Mouse (Mus musculus): ENCODE data around the gene Thumpd2. TPM values are rescaled to one million over a fixed set of nuclear protein-coding genes. Genes with fewer than 3 reads are reported as not detected.
A peak's percentile ranks its signal among the peaks of the same experiment; 100 is the strongest.

The Thumpd2 gene
- polyA plus RNA-seq, 1 experiment: 2.8 TPM

- Histone ChIP-seq H3K4me3 (ENCODE audit: insufficient read depth, low read length) (no peak overlapping the region), H3K27ac (ENCODE audit: insufficient read depth, low read depth, low read length) (no peak overlapping the region), H3K4me1 (ENCODE audit: control insufficient read depth, insufficient read depth, low read length) (peaks cover 14% of the 10 kb centered on the region)
- TF ChIP-seq POLR2A (IDR thresholded peaks at IDR 0.05; ENCODE audit: borderline replicate concordance, low read depth, low read length) (no peak), CTCF (IDR thresholded peaks at IDR 0.05; ENCODE audit: low read depth, low read length) (no peak)
Observed at GRCm38 (mm10) chr17:81009112-81009511, 55.8 kb downstream of the Thumpd2 start.

- no peak for TF ChIP-seq CTCF (IDR thresholded peaks at IDR 0.05; ENCODE audit: low read depth, low read length)
- TF ChIP-seq POLR2A (IDR thresholded peaks at IDR 0.05; ENCODE audit: borderline replicate concordance, low read depth, low read length): no peak
- Histone ChIP-seq H3K4me3 (ENCODE audit: insufficient read depth, low read length) (no peak overlapping the region), H3K27ac (ENCODE audit: insufficient read depth, low read depth, low read length) (no peak overlapping the region), H3K4me1 (ENCODE audit: control insufficient read depth, insufficient read depth, low read length) (peaks cover 14% of the 10 kb centered on the region)
Observed at GRCm38 (mm10) chr17:81005292-81005691, 59.6 kb downstream of the Thumpd2 start.

- H3K27ac ChIP-seq (ENCODE audit: insufficient read depth, low read depth, low read length): no peak overlapping the region
- no peak overlapping the region for H3K4me3 ChIP-seq (ENCODE audit: insufficient read depth, low read length)
- TF ChIP-seq CTCF (IDR thresholded peaks at IDR 0.05; ENCODE audit: low read depth, low read length): no peak
- TF ChIP-seq POLR2A (IDR thresholded peaks at IDR 0.05; ENCODE audit: borderline replicate concordance, low read depth, low read length): no peak
- peaks cover 14% of the 10 kb centered on the region for H3K4me1 ChIP-seq (ENCODE audit: control insufficient read depth, insufficient read depth, low read length)
Observed at GRCm38 (mm10) chr17:81004454-81004853, 60.4 kb downstream of the Thumpd2 start.

- Histone ChIP-seq H3K4me1 (ENCODE audit: control insufficient read depth, insufficient read depth, low read length) (peaks cover 23% of the 10 kb centered on the region), H3K4me3 (ENCODE audit: insufficient read depth, low read length) (no peak overlapping the region), H3K27ac (ENCODE audit: insufficient read depth, low read depth, low read length) (no peak overlapping the region)
- TF ChIP-seq POLR2A (IDR thresholded peaks at IDR 0.05; ENCODE audit: borderline replicate concordance, low read depth, low read length) (no peak), CTCF (IDR thresholded peaks at IDR 0.05; ENCODE audit: low read depth, low read length) (no peak)
Observed at GRCm38 (mm10) chr17:81002130-81002529, 62.8 kb downstream of the Thumpd2 start.

- Histone ChIP-seq H3K4me1 (ENCODE audit: control insufficient read depth, insufficient read depth, low read length) (peaks cover 27% of the 10 kb centered on the region), H3K27ac (ENCODE audit: insufficient read depth, low read depth, low read length) (no peak overlapping the region), H3K4me3 (ENCODE audit: insufficient read depth, low read length) (no peak overlapping the region)
- TF ChIP-seq POLR2A (IDR thresholded peaks at IDR 0.05; ENCODE audit: borderline replicate concordance, low read depth, low read length): no peak
- TF ChIP-seq CTCF (IDR thresholded peaks at IDR 0.05; ENCODE audit: low read depth, low read length): no peak
Observed at GRCm38 (mm10) chr17:81001647-81002046, 63.2 kb downstream of the Thumpd2 start.

- TF ChIP-seq POLR2A (IDR thresholded peaks at IDR 0.05; ENCODE audit: borderline replicate concordance, low read depth, low read length): no peak
- TF ChIP-seq CTCF (IDR thresholded peaks at IDR 0.05; ENCODE audit: low read depth, low read length): no peak
Observed at GRCm38 (mm10) chr17:81001010-81001409, 63.9 kb downstream of the Thumpd2 start.

GRCm38 (mm10) chr17:80998958-80999357, 65.9 kb downstream of the Thumpd2 start:
- Histone ChIP-seq H3K27ac (ENCODE audit: insufficient read depth, low read depth, low read length) (no peak overlapping the region), H3K4me3 (ENCODE audit: insufficient read depth, low read length) (no peak overlapping the region), H3K4me1 (ENCODE audit: control insufficient read depth, insufficient read depth, low read length) (peaks cover 14% of the 10 kb centered on the region)
- TF ChIP-seq POLR2A (IDR thresholded peaks at IDR 0.05; ENCODE audit: borderline replicate concordance, low read depth, low read length) (no peak), CTCF (IDR thresholded peaks at IDR 0.05; ENCODE audit: low read depth, low read length) (no peak)

More at GRCm38 (mm10) chr17:81001010-81001409, 63.9 kb downstream of the Thumpd2 start:
- Histone ChIP-seq H3K27ac (ENCODE audit: insufficient read depth, low read depth, low read length) (no peak overlapping the region), H3K4me1 (ENCODE audit: control insufficient read depth, insufficient read depth, low read length) (peaks cover 27% of the 10 kb centered on the region), H3K4me3 (ENCODE audit: insufficient read depth, low read length) (no peak overlapping the region)

GRCm38 (mm10) chr17:80997226-80997625, 67.7 kb downstream of the Thumpd2 start:
- Histone ChIP-seq H3K27ac (ENCODE audit: insufficient read depth, low read depth, low read length) (peak overlapping the region; percentile 43), H3K4me1 (ENCODE audit: control insufficient read depth, insufficient read depth, low read length) (peaks cover 16% of the 10 kb centered on the region), H3K4me3 (ENCODE audit: insufficient read depth, low read length) (no peak overlapping the region)
- TF ChIP-seq CTCF (IDR thresholded peaks at IDR 0.05; ENCODE audit: low read depth, low read length) (no peak), POLR2A (IDR thresholded peaks at IDR 0.05; ENCODE audit: borderline replicate concordance, low read depth, low read length) (no peak)

GRCm38 (mm10) chr17:80991535-80992127, 73.3 kb downstream of the Thumpd2 start:
- peaks cover 3% of the 10 kb centered on the region for H3K4me1 ChIP-seq (ENCODE audit: control insufficient read depth, insufficient read depth, low read length)
- TF ChIP-seq CTCF (IDR thresholded peaks at IDR 0.05; ENCODE audit: low read depth, low read length) (no peak), POLR2A (IDR thresholded peaks at IDR 0.05; ENCODE audit: borderline replicate concordance, low read depth, low read length) (no peak)
- no peak overlapping the region for H3K4me3 ChIP-seq (ENCODE audit: insufficient read depth, low read length)
- no peak overlapping the region for H3K27ac ChIP-seq (ENCODE audit: insufficient read depth, low read depth, low read length)

- TF ChIP-seq POLR2A (IDR thresholded peaks at IDR 0.05; ENCODE audit: borderline replicate concordance, low read depth, low read length) (no peak), CTCF (IDR thresholded peaks at IDR 0.05; ENCODE audit: low read depth, low read length) (no peak)
Observed at GRCm38 (mm10) chr17:80982976-80983375, 81.9 kb downstream of the Thumpd2 start.

More at GRCm38 (mm10) chr17:80982976-80983375, 81.9 kb downstream of the Thumpd2 start:
- Histone ChIP-seq H3K4me3 (ENCODE audit: insufficient read depth, low read length) (no peak overlapping the region), H3K27ac (ENCODE audit: insufficient read depth, low read depth, low read length) (no peak overlapping the region), H3K4me1 (ENCODE audit: control insufficient read depth, insufficient read depth, low read length) (peaks cover under 1% of the 10 kb centered on the region; the same call in 1 of the 2 replicates)
